Mouse (Mus musculus): Measurements from ENCODE around the gene Inf2.

DNA sequence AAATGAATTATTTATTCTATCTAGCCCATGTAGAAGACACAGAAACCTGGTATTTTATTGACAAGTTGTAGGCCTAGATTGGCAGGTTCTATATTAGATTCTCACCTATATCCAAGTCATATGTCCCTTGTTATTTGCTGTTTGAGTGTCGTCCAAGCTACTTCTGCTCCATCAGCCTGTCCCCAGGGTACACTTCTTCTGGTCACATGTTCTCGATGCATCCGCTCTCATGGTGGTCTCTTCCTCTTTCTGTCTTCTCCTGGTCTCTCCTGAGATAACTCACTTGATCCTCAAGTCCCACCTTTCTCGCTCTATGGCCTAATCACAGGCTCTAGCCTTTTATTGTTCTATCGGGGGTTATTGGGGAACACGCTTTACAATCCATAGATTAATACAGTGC is 25.6 kb upstream of the Inf2 start:
- no peak for TF ChIP-seq CTCF (IDR thresholded peaks at IDR 0.05; ENCODE audit: extremely low read depth, insufficient read depth, insufficient read length, insufficient replicate concordance)
- no peak for TF ChIP-seq POLR2A (IDR thresholded peaks at IDR 0.05; ENCODE audit: low read depth, low read length)
